In the genomic region with DNA sequence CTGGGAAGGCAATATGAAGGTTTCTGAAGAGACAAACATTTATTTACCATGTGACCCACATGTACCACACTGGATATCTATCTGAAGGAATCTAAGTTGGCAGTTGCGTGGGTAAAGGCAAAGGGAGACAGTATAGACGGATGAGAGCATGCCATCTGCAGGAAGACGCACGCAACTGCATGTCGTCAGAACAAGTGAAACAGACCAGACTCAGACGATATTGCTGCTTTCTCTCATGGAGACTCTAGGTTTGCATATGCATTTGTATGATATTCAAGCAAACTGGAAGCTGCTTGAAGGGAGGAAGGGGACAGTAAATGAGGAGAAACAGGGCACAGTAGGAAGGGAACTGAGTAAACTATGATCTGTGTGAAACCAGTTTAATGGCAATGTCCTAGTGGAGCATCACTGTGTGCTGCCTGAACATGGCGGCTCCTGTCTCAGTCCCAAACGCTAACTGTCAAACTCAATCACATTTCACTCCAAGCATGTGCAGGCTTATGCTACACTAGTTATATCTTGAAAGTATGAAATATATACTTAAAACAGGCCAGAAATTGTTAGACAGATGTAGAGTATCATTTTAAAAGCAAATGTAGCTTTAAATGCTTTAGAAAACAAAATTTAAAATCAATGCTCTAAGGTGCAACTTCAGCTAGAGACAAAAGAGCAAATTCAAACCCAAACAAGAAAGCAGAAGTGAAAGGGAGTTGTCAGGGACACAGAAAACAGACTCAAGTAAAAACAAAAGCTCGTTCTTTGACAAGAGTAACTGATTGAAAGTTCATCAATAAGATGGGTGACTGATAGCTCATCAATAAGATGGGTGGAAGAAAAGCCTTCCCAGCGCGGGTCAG, we compare ENCODE assay signal across 8 mouse cellular contexts. TPM values are rescaled to one million over a fixed set of nuclear protein-coding genes. Genes with fewer than 3 reads are reported as not detected.
DNase-seq lines count a peak whose midpoint lies in the region; ATAC-seq and TF ChIP-seq lines count a peak whose summit lies in the region.

No protein-coding gene starts in this region.

- H3K9ac ChIP-seq in heart, adult 2 months (ENCODE audit: low read depth, low read length): no peak overlapping the region
- H3K9ac ChIP-seq in heart, embryonic 11.5 days (ENCODE audit: low read depth, low read length): no peak overlapping the region
- no peak overlapping the region for H3K9ac ChIP-seq in liver, embryonic 13.5 days
- H3K9ac ChIP-seq in neural tube, embryonic 15.5 days (replicated peaks): no peak overlapping the region

- H3K4me1 ChIP-seq in heart, adult 2 months (ENCODE audit: control insufficient read depth, insufficient read depth, low read length): no peaks in the 10 kb centered on the region
- no peaks in the 10 kb centered on the region for H3K4me1 ChIP-seq in heart, embryonic 11.5 days (ENCODE audit: control insufficient read depth, insufficient read depth, low read length)
- peaks cover 12% of the 10 kb centered on the region for H3K4me1 ChIP-seq in liver, embryonic 13.5 days (replicated peaks)
- no peaks in the 10 kb centered on the region for H3K4me1 ChIP-seq in small intestine, adult 2 months (ENCODE audit: control insufficient read depth, insufficient read depth, insufficient read length, low read length)
- H3K4me1 ChIP-seq in neural tube, embryonic 15.5 days: no peaks in the 10 kb centered on the region

- H3K9me3 ChIP-seq in heart, embryonic 11.5 days (replicated peaks; ENCODE audit: control insufficient read depth, low read length): no peaks in the 10 kb centered on the region
- no peaks in the 10 kb centered on the region for H3K9me3 ChIP-seq in liver, embryonic 13.5 days (replicated peaks)
- no peaks in the 10 kb centered on the region for H3K9me3 ChIP-seq in neural tube, embryonic 15.5 days (replicated peaks)

- H3K4me2 ChIP-seq in heart, embryonic 11.5 days: no peak overlapping the region
- 0 out of 2 replicates have a peak overlapping the region, but pooled peaks have one; percentile 6 for H3K4me2 ChIP-seq in liver, embryonic 13.5 days
- H3K4me2 ChIP-seq in neural tube, embryonic 15.5 days: no peak overlapping the region

- DNase-seq in heart, adult 2 months: peak in 1 of 2 experiments; percentile 32
- peak; percentile 83 for DNase-seq in CD4-positive, CD25-positive, alpha-beta regulatory T cell, adult 2 months (ENCODE audit: low read depth, low spot score)
- no peak for DNase-seq in liver, embryonic 13.5 days
- no peak for DNase-seq in gastrocnemius, postnatal 25 days

- no peaks in the 10 kb centered on the region for H3K27me3 ChIP-seq in heart, adult 2 months (ENCODE audit: control insufficient read depth, insufficient read depth, low read length)
- H3K27me3 ChIP-seq in heart, embryonic 11.5 days (ENCODE audit: control insufficient read depth, insufficient read depth, low read length): no peaks in the 10 kb centered on the region
- no peaks in the 10 kb centered on the region for H3K27me3 ChIP-seq in liver, embryonic 13.5 days
- no peaks in the 10 kb centered on the region for H3K27me3 ChIP-seq in small intestine, adult 2 months (ENCODE audit: control insufficient read depth, insufficient read depth, low read length)
- no peaks in the 10 kb centered on the region for H3K27me3 ChIP-seq in neural tube, embryonic 15.5 days (replicated peaks)

- peak; percentile 74 for TF ChIP-seq CTCF in heart, adult 2 months (IDR thresholded peaks at IDR 0.05)
- peak; percentile 72; the same call in 1 of the 2 replicates for TF ChIP-seq CTCF in small intestine, adult 2 months (IDR thresholded peaks at IDR 0.05; ENCODE audit: extremely low read depth, insufficient read length, insufficient replicate concordance, low read depth, low read length)

- WGBS in heart, adult 2 months: 56% methylated on average over 11 of the region's 11 CpGs
- WGBS in heart, embryonic 11.5 days (ENCODE audit: insufficient replicate concordance): 63% methylated on average over 11 of the region's 11 CpGs
- 37% methylated on average over 11 of the region's 11 CpGs for WGBS in liver, embryonic 13.5 days (ENCODE audit: insufficient replicate concordance)
- WGBS in small intestine, adult 2 months: 59% methylated on average over 11 of the region's 11 CpGs
- 69% methylated on average over 11 of the region's 11 CpGs for WGBS in neural tube, embryonic 15.5 days

- ATAC-seq in heart, embryonic 11.5 days (replicated peaks; ENCODE audit: insufficient number of reproducible peaks, low FRiP score, low TSS enrichment): no peak
- ATAC-seq in activated CD4-positive, CD25-positive, alpha-beta regulatory T cell, adult 4 months: peak; percentile 62
- ATAC-seq in liver, embryonic 13.5 days (ENCODE audit: low read depth): peak; percentile 65; the same call in 1 of the 2 replicates
- ATAC-seq in neural tube, embryonic 15.5 days (ENCODE audit: low FRiP score): no peak

- H3K27ac ChIP-seq in heart, adult 2 months: no peak overlapping the region
- no peak overlapping the region for H3K27ac ChIP-seq in heart, embryonic 11.5 days (ENCODE audit: low read depth, low read length)
- no peak overlapping the region for H3K27ac ChIP-seq in liver, embryonic 13.5 days
- peak overlapping the region; percentile 27 for H3K27ac ChIP-seq in small intestine, adult 2 months (ENCODE audit: insufficient read depth, low read depth, low read length)
- H3K27ac ChIP-seq in neural tube, embryonic 15.5 days (replicated peaks): no peak overlapping the region

- H3K36me3 ChIP-seq in heart, adult 2 months (ENCODE audit: control insufficient read depth, insufficient read depth, low read length): no peaks in the 10 kb centered on the region
- H3K36me3 ChIP-seq in heart, embryonic 11.5 days (ENCODE audit: control insufficient read depth, insufficient read depth, low read length): no peaks in the 10 kb centered on the region
- peaks cover 4% of the 10 kb centered on the region for H3K36me3 ChIP-seq in liver, embryonic 13.5 days
- H3K36me3 ChIP-seq in small intestine, adult 2 months (ENCODE audit: control insufficient read depth, insufficient read depth, low read length): no peaks in the 10 kb centered on the region
- peaks cover 10% of the 10 kb centered on the region; the same call in 1 of the 2 replicates for H3K36me3 ChIP-seq in neural tube, embryonic 15.5 days

- TF ChIP-seq EP300 in heart, adult 2 months (IDR thresholded peaks at IDR 0.05; ENCODE audit: insufficient read depth, low read depth, low read length): no peak

- intact Hi-C loops in heart, adult 2 months (cut with DNase I): no loop called here

- H3K4me3 ChIP-seq in heart, adult 2 months: no peak overlapping the region
- H3K4me3 ChIP-seq in heart, embryonic 11.5 days (ENCODE audit: low read depth, low read length): no peak overlapping the region
- H3K4me3 ChIP-seq in liver, embryonic 13.5 days (replicated peaks): no peak overlapping the region
- no peak overlapping the region for H3K4me3 ChIP-seq in small intestine, adult 2 months (ENCODE audit: low read depth, low read length)
- no peak overlapping the region for H3K4me3 ChIP-seq in neural tube, embryonic 15.5 days (replicated peaks)

- no peaks in the 10 kb centered on the region for H3K79me2 ChIP-seq in heart, adult 2 months (replicated peaks; ENCODE audit: control insufficient read depth, insufficient read depth, low read length)

- TF ChIP-seq POLR2A in heart, adult 2 months (IDR thresholded peaks at IDR 0.05; ENCODE audit: insufficient read depth, low read depth, low read length): no peak
- TF ChIP-seq POLR2A in small intestine, adult 2 months (IDR thresholded peaks at IDR 0.05; ENCODE audit: low read depth, low read length): no peak

RNA-seq across cellular contexts. Expression of gene Tex9, which starts 24.2 kb away (rescaled TPM):
- total RNA-seq in heart, adult 2 months (2021): 1 to 10 TPM; 1.3 to 1.9 TPM
- 1.2 and 2.1 TPM in 2 replicates for polyA plus RNA-seq in heart, adult 2 months (2012; rRNA removed)
- 17.0 and 19.4 TPM in 2 replicates for polyA plus RNA-seq in heart, embryonic 11.5 days (2014; fragmentation: Nextera tagmentation; extraction: Ambion mirVana)
- 10 to 100 TPM in 1 of 2 experiments, 1 to 10 TPM in 1; 8.1 to 11.3 TPM for polyA plus RNA-seq in activated CD4-positive, CD25-positive, alpha-beta regulatory T cell, adult 4 months (2017; shearing (Covaris generic))
- 6.2 and 8.1 TPM in 2 replicates for polyA plus RNA-seq in liver, embryonic 13.5 days (2015; fragmentation: Nextera tagmentation; extraction: Ambion mirVana)
- 0.13 and 0.85 TPM in 2 replicates for polyA plus RNA-seq in small intestine, adult 2 months (2012; rRNA removed)
- 26.8 and 36.0 TPM in 2 replicates for polyA plus RNA-seq in neural tube, embryonic 15.5 days (2015; fragmentation: Nextera tagmentation; extraction: Ambion mirVana)
- total RNA-seq in gastrocnemius, postnatal 25 days (2021): 1 to 10 TPM; 1.2 to 1.9 TPM

RNA-seq across cellular contexts. Expression of gene Mns1, which starts 30.0 kb away (rescaled TPM):
- total RNA-seq in heart, adult 2 months (2021): under 1 TPM; 0.14 to 0.42 TPM
- polyA plus RNA-seq in heart, adult 2 months (2012; rRNA removed): 0.06 and 0.16 TPM in 2 replicates
- 20.0 and 25.7 TPM in 2 replicates for polyA plus RNA-seq in heart, embryonic 11.5 days (2014; fragmentation: Nextera tagmentation; extraction: Ambion mirVana)
- 10 to 100 TPM; 20.7 to 23.6 TPM for polyA plus RNA-seq in activated CD4-positive, CD25-positive, alpha-beta regulatory T cell, adult 4 months (2017; shearing (Covaris generic))
- 101 and 144 TPM in 2 replicates for polyA plus RNA-seq in liver, embryonic 13.5 days (2015; fragmentation: Nextera tagmentation; extraction: Ambion mirVana)
- polyA plus RNA-seq in small intestine, adult 2 months (2012; rRNA removed): 0.09 and 0.19 TPM in 2 replicates
- 6.4 and 13.2 TPM in 2 replicates for polyA plus RNA-seq in neural tube, embryonic 15.5 days (2015; fragmentation: Nextera tagmentation; extraction: Ambion mirVana)
- total RNA-seq in gastrocnemius, postnatal 25 days (2021): under 1 TPM; 0.10 to 0.21 TPM

Comparison
In these comparisons a context has a peak if more than half of its experiments do, and no peak if none do; other contexts are left out.
1. ATAC-seq: peak in activated CD4-positive, CD25-positive, alpha-beta regulatory T cell, adult 4 months (single experiment) and liver, embryonic 13.5 days (single experiment); none in heart, embryonic 11.5 days (single experiment) and neural tube, embryonic 15.5 days (single experiment).